Mouse (Mus musculus) lung, embryonic 15.5 days (tissue): ENCODE data around the gene Gm15217. TPM values are rescaled to one million over a fixed set of nuclear protein-coding genes. Genes with fewer than 3 reads are reported as not detected.

Experiments
- ATAC-seq: fragments of 200-750 bp; cut with Nextera tagmentation; 2 replicates; pipeline ENCODE4 v1.8.0; 2017; ENCODE audit warnings: moderate number of reproducible peaks, borderline replicate concordance; ENCODE audit not compliant: low FRiP score, low TSS enrichment; ENCODE audit errors: extremely low read depth
- H3K27ac ChIP-seq: fragments of 300-500 bp; sonication (generic); 2 replicates; pipeline ENCODE4 v1.5.1; 2015; ENCODE audit warnings: moderate library complexity, mild to moderate bottlenecking, inconsistent platforms
- H3K27me3 ChIP-seq: fragments of 300-500 bp; sonication (generic); 2 replicates; pipeline ENCODE4 v1.6.1; 2015; ENCODE audit warnings: inconsistent platforms
- H3K36me3 ChIP-seq: fragments of 300-500 bp; sonication (generic); 2 replicates; pipeline ENCODE4 v1.6.1; 2015; ENCODE audit warnings: inconsistent platforms
- H3K4me1 ChIP-seq: fragments of 300-500 bp; sonication (generic); 2 replicates; pipeline ENCODE4 v1.6.1; 2015; ENCODE audit warnings: inconsistent platforms
- H3K4me2 ChIP-seq: fragments of 300-500 bp; sonication (generic); 2 replicates; pipeline ENCODE4 v1.6.1; 2015; ENCODE audit warnings: inconsistent platforms, mild to moderate bottlenecking, moderate library complexity
- H3K4me3 ChIP-seq: fragments of 300-500 bp; sonication (generic); 2 replicates; pipeline ENCODE4 v1.5.1; 2015; ENCODE audit warnings: mild to moderate bottlenecking, inconsistent platforms
- H3K9ac ChIP-seq: fragments of 300-500 bp; sonication (generic); 2 replicates; pipeline ENCODE4 v1.6.1; 2015; ENCODE audit warnings: inconsistent platforms
- H3K9me3 ChIP-seq: fragments of 300-500 bp; sonication (generic); 2 replicates; pipeline ENCODE4 v1.6.1; 2016; ENCODE audit warnings: inconsistent platforms
- WGBS: fragments of 180-500 bp; shearing (Covaris S2); methylation state at CpG from one replicate; pipeline ENCODE4 v1.1.7; 2015; 5-methylcytosine and 5-hydroxymethylcytosine counted together
- polyA plus RNA-seq: library from polyadenylated mRNA; unstranded; fragments of >200 nt; fragmentation: Nextera tagmentation; extraction: Ambion mirVana; gene quantifications from 2 replicates; pipeline ENCODE4 v1.2.1, GENCODE M21; 2015

The Gm15217 gene
- polyA plus RNA-seq: 0.21 TPM in 1 of 2 replicates, not detected in the other

GRCm38 (mm10) chr14:46379285-46379684 lies at the start of gene Gm15217:
TSS of gene Gm15217 (plus strand) at chr14:46379414.
- H3K36me3 ChIP-seq: peaks cover 23% of the 10 kb centered on the region
- H3K27ac ChIP-seq: peak within 1 kb of the TSS; percentile 38
- ATAC-seq: no peak
- no peaks in the 10 kb centered on the region for H3K9me3 ChIP-seq
- peak within 1 kb of the TSS; percentile 54 for H3K4me2 ChIP-seq
- H3K4me1 ChIP-seq: peaks cover 35% of the 10 kb centered on the region
- H3K9ac ChIP-seq: peak within 1 kb of the TSS; percentile 20; the same call in 1 of the 2 replicates
- 61% methylated on average over 12 of the region's 12 CpGs for WGBS
- H3K27me3 ChIP-seq: no peaks in the 10 kb centered on the region
- peak within 1 kb of the TSS; percentile 18; the same call in 1 of the 2 replicates for H3K4me3 ChIP-seq

GRCm38 (mm10) chr14:46333421-46334237 lies 45.6 kb upstream of the Gm15217 start:
- peak overlapping the region; percentile 52 for H3K27ac ChIP-seq
- peaks cover 9% of the 10 kb centered on the region; the same call in 1 of the 2 replicates for H3K4me1 ChIP-seq
- H3K9me3 ChIP-seq: no peaks in the 10 kb centered on the region
- 57% methylated on average over 8 of the region's 8 CpGs for WGBS
- ATAC-seq: peak; percentile 93
- no peak overlapping the region for H3K4me2 ChIP-seq
- H3K36me3 ChIP-seq: no peaks in the 10 kb centered on the region
- H3K4me3 ChIP-seq: no peak overlapping the region
- H3K27me3 ChIP-seq: no peaks in the 10 kb centered on the region
- H3K9ac ChIP-seq: no peak overlapping the region

GRCm38 (mm10) chr14:46338801-46339200 lies 40.4 kb upstream of the Gm15217 start:
- no peak overlapping the region for H3K4me2 ChIP-seq
- no peak overlapping the region for H3K9ac ChIP-seq
- no peaks in the 10 kb centered on the region for H3K36me3 ChIP-seq
- WGBS: 56% methylated on average over 11 of the region's 11 CpGs
- peaks cover 3% of the 10 kb centered on the region; the same call in 1 of the 2 replicates for H3K4me1 ChIP-seq
- no peak for ATAC-seq
- no peak overlapping the region for H3K27ac ChIP-seq
- no peaks in the 10 kb centered on the region for H3K27me3 ChIP-seq
- H3K9me3 ChIP-seq: no peaks in the 10 kb centered on the region
- no peak overlapping the region for H3K4me3 ChIP-seq

GRCm38 (mm10) chr14:46344750-46345149 lies 34.5 kb upstream of the Gm15217 start:
- Histone ChIP-seq H3K9ac (no peak overlapping the region), H3K4me1 (no peaks in the 10 kb centered on the region), H3K27me3 (no peaks in the 10 kb centered on the region), H3K4me2 (no peak overlapping the region), H3K4me3 (no peak overlapping the region), H3K36me3 (no peaks in the 10 kb centered on the region), H3K9me3 (no peaks in the 10 kb centered on the region; the same call in 1 of the 2 replicates), H3K27ac (no peak overlapping the region)
- no peak for ATAC-seq

- H3K4me3 ChIP-seq: no peak overlapping the region
- H3K27me3 ChIP-seq: no peaks in the 10 kb centered on the region
- H3K4me2 ChIP-seq: no peak overlapping the region
- ATAC-seq: no peak
- H3K27ac ChIP-seq: no peak overlapping the region
- no peak overlapping the region for H3K9ac ChIP-seq
- H3K9me3 ChIP-seq: no peaks in the 10 kb centered on the region
- no peaks in the 10 kb centered on the region for H3K36me3 ChIP-seq
- H3K4me1 ChIP-seq: no peaks in the 10 kb centered on the region
- WGBS: 69% methylated on average over 7 of the region's 7 CpGs
These were observed 21.9 kb upstream of the Gm15217 start for GRCm38 (mm10) chr14:46357286-46357685.

GRCm38 (mm10) chr14:46357696-46358095 lies 21.5 kb upstream of the Gm15217 start:
- Histone ChIP-seq H3K4me3 (no peak overlapping the region), H3K27ac (no peak overlapping the region), H3K36me3 (no peaks in the 10 kb centered on the region), H3K27me3 (no peaks in the 10 kb centered on the region), H3K4me2 (no peak overlapping the region), H3K9ac (no peak overlapping the region), H3K4me1 (no peaks in the 10 kb centered on the region), H3K9me3 (no peaks in the 10 kb centered on the region)
- no peak for ATAC-seq
- WGBS: 73% methylated on average over 8 of the region's 8 CpGs

GRCm38 (mm10) chr14:46363209-46363608 lies 16.0 kb upstream of the Gm15217 start:
- Histone ChIP-seq H3K4me3 (no peak overlapping the region), H3K36me3 (no peaks in the 10 kb centered on the region), H3K9ac (no peak overlapping the region), H3K9me3 (no peaks in the 10 kb centered on the region), H3K4me2 (no peak overlapping the region; the same call in 1 of the 2 replicates), H3K27ac (no peak overlapping the region), H3K4me1 (no peaks in the 10 kb centered on the region), H3K27me3 (no peaks in the 10 kb centered on the region)
- no peak for ATAC-seq
- 23% methylated on average over 10 of the region's 10 CpGs for whole genome bisulfite sequencing

- Histone ChIP-seq H3K4me3 (no peak overlapping the region), H3K9ac (no peak overlapping the region), H3K4me1 (no peaks in the 10 kb centered on the region), H3K36me3 (no peaks in the 10 kb centered on the region), H3K4me2 (no peak overlapping the region), H3K27ac (no peak overlapping the region), H3K27me3 (no peaks in the 10 kb centered on the region), H3K9me3 (no peaks in the 10 kb centered on the region)
- no peak for ATAC-seq
- 25% methylated on average over 9 of the region's 9 CpGs for WGBS
These were observed 6.8 kb upstream of the Gm15217 start for GRCm38 (mm10) chr14:46372452-46372851.

- H3K4me1 ChIP-seq: peaks cover 12% of the 10 kb centered on the region
- no peak overlapping the region for H3K4me2 ChIP-seq
- H3K27me3 ChIP-seq: no peaks in the 10 kb centered on the region
- H3K36me3 ChIP-seq: no peaks in the 10 kb centered on the region
- 63% methylated on average over 5 of the region's 5 CpGs for WGBS
- H3K4me3 ChIP-seq: no peak overlapping the region
- ATAC-seq: no peak
- H3K9ac ChIP-seq: no peak overlapping the region
- H3K9me3 ChIP-seq: no peaks in the 10 kb centered on the region
- no peak overlapping the region for H3K27ac ChIP-seq
These were observed 3.4 kb upstream of the Gm15217 start for GRCm38 (mm10) chr14:46375796-46376195.

GRCm38 (mm10) chr14:46380286-46380721 lies 1.1 kb downstream of the Gm15217 start:
- no peaks in the 10 kb centered on the region for H3K9me3 ChIP-seq
- ATAC-seq: peak; percentile 55
- peak overlapping the region; percentile 38 for H3K27ac ChIP-seq
- 15% methylated on average over 30 of the region's 31 CpGs for WGBS
- no peaks in the 10 kb centered on the region for H3K27me3 ChIP-seq
- peak overlapping the region; percentile 20; the same call in 1 of the 2 replicates for H3K9ac ChIP-seq
- peaks cover 43% of the 10 kb centered on the region for H3K4me1 ChIP-seq
- peak overlapping the region; percentile 18; the same call in 1 of the 2 replicates for H3K4me3 ChIP-seq
- peaks cover 26% of the 10 kb centered on the region for H3K36me3 ChIP-seq
- peak overlapping the region; percentile 54 for H3K4me2 ChIP-seq

GRCm38 (mm10) chr14:46381457-46381856 lies 2.2 kb downstream of the Gm15217 start:
- no peaks in the 10 kb centered on the region for H3K27me3 ChIP-seq
- H3K4me3 ChIP-seq: no peak overlapping the region
- no peak overlapping the region for H3K9ac ChIP-seq
- 55% methylated on average over 6 of the region's 6 CpGs for WGBS
- ATAC-seq: no peak
- no peaks in the 10 kb centered on the region for H3K9me3 ChIP-seq
- H3K27ac ChIP-seq: no peak overlapping the region
- H3K4me1 ChIP-seq: peaks cover 50% of the 10 kb centered on the region
- no peak overlapping the region for H3K4me2 ChIP-seq
- peaks cover 26% of the 10 kb centered on the region for H3K36me3 ChIP-seq

- H3K4me3 ChIP-seq: peak overlapping the region; percentile 56
- peak overlapping the region; percentile 50; the same call in 1 of the 2 replicates for H3K27ac ChIP-seq
- 11% methylated on average over 14 of the region's 14 CpGs for WGBS
- no peaks in the 10 kb centered on the region for H3K27me3 ChIP-seq
- peaks cover 26% of the 10 kb centered on the region for H3K36me3 ChIP-seq
- peaks cover 51% of the 10 kb centered on the region for H3K4me1 ChIP-seq
- H3K4me2 ChIP-seq: peak overlapping the region; percentile 80
- no peaks in the 10 kb centered on the region for H3K9me3 ChIP-seq
- H3K9ac ChIP-seq: peak overlapping the region; percentile 56
- no peak for ATAC-seq
These were observed 5.9 kb downstream of the Gm15217 start for GRCm38 (mm10) chr14:46384946-46385691.
